Mouse (Mus musculus) erythroblast, embryonic 14.5 days (primary cell): ENCODE results near the gene Ranbp3l.

Source experiments
- GATA1 ChIP-seq: IDR thresholded peaks from 2 replicates; pipeline ENCODE4 v1.6.1; 2012; ENCODE audit warnings: low read length, inconsistent platforms, mixed read lengths
- TAL1 ChIP-seq: IDR thresholded peaks from 3 replicates; pipeline ENCODE4 v1.6.1; 2012; ENCODE audit warnings: low read length, inconsistent platforms, mixed read lengths

DNA sequence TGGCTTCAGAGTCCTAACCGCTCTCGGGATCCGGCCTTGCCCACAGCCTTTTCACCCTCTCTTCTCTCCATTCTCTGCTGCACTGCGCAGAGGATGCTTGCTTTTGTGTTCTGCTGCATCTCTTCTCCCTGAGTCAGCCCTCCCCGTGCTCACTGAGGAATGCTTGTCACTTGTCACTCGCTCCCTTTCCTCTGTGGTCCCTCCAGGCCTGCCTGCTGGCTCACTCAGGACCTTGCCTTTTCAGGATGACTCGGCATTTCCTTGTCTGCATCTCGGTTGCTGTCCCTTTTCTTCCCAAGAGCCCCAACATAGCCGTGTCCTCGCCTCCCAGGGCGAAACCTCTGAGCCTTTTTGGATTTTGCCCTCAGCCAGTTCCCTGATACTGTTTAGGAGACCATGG is 119.1 kb downstream of the Ranbp3l start:
- TF ChIP-seq TAL1 = no peak
- no peak for TF ChIP-seq GATA1
